ENCODE assay signal across 16 mouse cellular contexts in genomic region chr4:83216381-83216780, GRCm38 (mm10).
A peak's percentile ranks its signal among the peaks of the same experiment; 100 is the strongest.
DNase-seq lines count a peak whose midpoint lies in the region; ATAC-seq and TF ChIP-seq lines count a peak whose summit lies in the region.
"Had no signal": no experiment of that assay in that cellular context is flagged by ENCODE, and none has a peak within 500 bp of the region (broad histone marks: within the 10 kb centered on the region; RNA-seq: fewer than 3 reads in every experiment).

No protein-coding gene starts in this region.

- H3K9me3 ChIP-seq in forebrain, embryonic 10.5 days, result no peaks in the 10 kb centered on the region
- H3K9me3 ChIP-seq in forebrain, embryonic 15.5 days, result no peaks in the 10 kb centered on the region
- H3K9me3 ChIP-seq in heart, embryonic 10.5 days, result no peaks in the 10 kb centered on the region
- no peaks in the 10 kb centered on the region for H3K9me3 ChIP-seq in lung, embryonic 14.5 days (ENCODE audit: low read depth, low read length)
- H3K9me3 ChIP-seq: heart, embryonic 13.5 days had no signal

- peaks cover 18% of the 10 kb centered on the region for H3K4me1 ChIP-seq in forebrain, embryonic 10.5 days
- peaks cover 19% of the 10 kb centered on the region for H3K4me1 ChIP-seq in forebrain, embryonic 15.5 days
- peaks cover 17% of the 10 kb centered on the region; the same call in 1 of the 2 replicates for H3K4me1 ChIP-seq in heart, embryonic 10.5 days
- peaks cover 4% of the 10 kb centered on the region; the same call in 1 of the 2 replicates for H3K4me1 ChIP-seq in lung, embryonic 14.5 days (ENCODE audit: insufficient read depth)
- H3K4me1 ChIP-seq in olfactory bulb, adult 2 months (ENCODE audit: control insufficient read depth, insufficient read depth, low read length), result peaks cover 8% of the 10 kb centered on the region
- H3K4me1 ChIP-seq: hindbrain, embryonic 13.5 days had no signal

- 81% methylated on average over 7 of the region's 7 CpGs for WGBS in forebrain, embryonic 10.5 days
- WGBS in forebrain, embryonic 15.5 days, result 77% methylated on average over 7 of the region's 7 CpGs
- 67% methylated on average over 7 of the region's 7 CpGs for WGBS in heart, embryonic 10.5 days
- WGBS in lung, embryonic 14.5 days, result 71% methylated on average over 7 of the region's 7 CpGs
- 83% methylated on average over 7 of the region's 7 CpGs for WGBS in olfactory bulb, adult 2 months

- TF ChIP-seq POLR2A in olfactory bulb, adult 2 months (IDR thresholded peaks at IDR 0.05; ENCODE audit: insufficient read depth, low read depth, low read length), result no peak

- no peak overlapping the region for H3K4me2 ChIP-seq in forebrain, embryonic 15.5 days (replicated peaks)
- H3K4me2 ChIP-seq in lung, embryonic 14.5 days, result no peak overlapping the region
- H3K4me2 ChIP-seq: heart, embryonic 13.5 days; hindbrain, embryonic 13.5 days had no signal

- no peak for TF ChIP-seq CTCF in lung, embryonic 14.5 days (IDR thresholded peaks at IDR 0.05; ENCODE audit: low read depth)
- no peak for TF ChIP-seq CTCF in olfactory bulb, adult 2 months (IDR thresholded peaks at IDR 0.05; ENCODE audit: insufficient read depth, low read depth, low read length)

- no peaks in the 10 kb centered on the region for H3K27me3 ChIP-seq in forebrain, embryonic 10.5 days (ENCODE audit: poor library complexity, severe bottlenecking)
- H3K27me3 ChIP-seq in forebrain, embryonic 15.5 days, result no peaks in the 10 kb centered on the region
- no peaks in the 10 kb centered on the region for H3K27me3 ChIP-seq in heart, embryonic 10.5 days (ENCODE audit: insufficient read depth, poor library complexity, severe bottlenecking)
- no peaks in the 10 kb centered on the region for H3K27me3 ChIP-seq in lung, embryonic 14.5 days (ENCODE audit: insufficient read depth, low read length)
- H3K27me3 ChIP-seq: heart, embryonic 13.5 days; hindbrain, embryonic 13.5 days had no signal

- ATAC-seq in forebrain, embryonic 15.5 days (replicated peaks), result no peak
- no peak for ATAC-seq in lung, embryonic 14.5 days (ENCODE audit: insufficient read depth)
- ATAC-seq: hindbrain, postnatal 0 days had no signal

- H3K4me3 ChIP-seq in forebrain, embryonic 10.5 days, result no peak overlapping the region
- H3K4me3 ChIP-seq in forebrain, embryonic 15.5 days, result no peak overlapping the region
- no peak overlapping the region for H3K4me3 ChIP-seq in heart, embryonic 10.5 days
- no peak overlapping the region for H3K4me3 ChIP-seq in lung, embryonic 14.5 days (ENCODE audit: low read depth, low read length)
- H3K4me3 ChIP-seq in olfactory bulb, adult 2 months (ENCODE audit: insufficient read depth, low read depth, low read length), result no peak overlapping the region
- H3K4me3 ChIP-seq: erythroblast, embryonic 14.5 days; heart, embryonic 13.5 days; hindbrain, embryonic 13.5 days had no signal

- H3K36me3 ChIP-seq in forebrain, embryonic 10.5 days (replicated peaks), result no peaks in the 10 kb centered on the region
- no peaks in the 10 kb centered on the region for H3K36me3 ChIP-seq in forebrain, embryonic 15.5 days
- no peaks in the 10 kb centered on the region for H3K36me3 ChIP-seq in heart, embryonic 10.5 days
- no peaks in the 10 kb centered on the region for H3K36me3 ChIP-seq in lung, embryonic 14.5 days (ENCODE audit: insufficient read depth)
- H3K36me3 ChIP-seq: heart, embryonic 13.5 days; hindbrain, embryonic 13.5 days had no signal

- DNase-seq in forebrain, embryonic 10.5 days (ENCODE audit: extremely low spot score, low spot score), result no peak
- peak; percentile 58 for DNase-seq in heart, embryonic 10.5 days (ENCODE audit: low spot score)
- DNase-seq in heart, postnatal 4 days, result no peak
- DNase-seq in lung, embryonic 14.5 days, result no peak
- DNase-seq in lung, postnatal 10 days, result no peak
- DNase-seq: adrenal gland, postnatal 10 days; cerebellum, adult 11 months; cerebellum, adult 9-10 months; cerebellum, postnatal 25 days; gastrocnemius, postnatal 14 days had no signal

- H3K27ac ChIP-seq in forebrain, embryonic 10.5 days, result peak overlapping the region; percentile 74; the same call in 1 of the 2 replicates
- no peak overlapping the region for H3K27ac ChIP-seq in forebrain, embryonic 15.5 days (replicated peaks)
- H3K27ac ChIP-seq in heart, embryonic 10.5 days, result peak overlapping the region; percentile 22
- H3K27ac ChIP-seq in lung, embryonic 14.5 days (ENCODE audit: low read depth), result peak overlapping the region; percentile 86; the same call in 1 of the 2 replicates
- H3K27ac ChIP-seq in olfactory bulb, adult 2 months (ENCODE audit: insufficient read depth, low read depth, low read length), result peak overlapping the region; percentile 22; the same call in 1 of the 2 replicates
- H3K27ac ChIP-seq: hindbrain, embryonic 13.5 days; hindbrain, postnatal 0 days had no signal

- H3K9ac ChIP-seq in forebrain, embryonic 15.5 days (replicated peaks), result no peak overlapping the region
- no peak overlapping the region for H3K9ac ChIP-seq in lung, embryonic 14.5 days
- H3K9ac ChIP-seq: heart, embryonic 13.5 days; hindbrain, embryonic 13.5 days had no signal
